Mouse (Mus musculus) thymus, adult 2 months (tissue): ENCODE results near the gene Calm3. TPM values are rescaled to one million over a fixed set of nuclear protein-coding genes. Genes with fewer than 3 reads are reported as not detected.

Experiments used
- DNase-seq: peaks from one replicate; pipeline ENCODE4 v3.0.0; 2021
- H3K27ac ChIP-seq: fragments of 200-500 bp; 2 replicates; pipeline ENCODE4 v1.5.1; 2012; ENCODE audit warnings: low read length, control low read depth; ENCODE audit not compliant: control insufficient read depth, insufficient read depth
- H3K27me3 ChIP-seq: fragments of 200-500 bp; 2 replicates; pipeline ENCODE4 v1.6.1; 2012; ENCODE audit warnings: mild to moderate bottlenecking, low read length, moderate library complexity, mixed read lengths; ENCODE audit not compliant: control insufficient read depth, insufficient read depth
- H3K36me3 ChIP-seq: fragments of 200-500 bp; 2 replicates; pipeline ENCODE4 v1.6.1; 2012; ENCODE audit warnings: mild to moderate bottlenecking, low read length, moderate library complexity; ENCODE audit not compliant: control insufficient read depth, insufficient read depth
- H3K4me1 ChIP-seq: fragments of 200-500 bp; replicated peaks from 2 replicates; pipeline ENCODE4 v1.6.1; 2012; ENCODE audit warnings: low read length; ENCODE audit not compliant: control insufficient read depth, insufficient read depth
- H3K4me3 ChIP-seq: fragments of 200-500 bp; 2 replicates; pipeline ENCODE4 v1.5.1; 2012; ENCODE audit warnings: mild to moderate bottlenecking, low read length, control low read depth, moderate library complexity; ENCODE audit not compliant: control insufficient read depth, insufficient read depth
- CTCF ChIP-seq: fragments of 200-500 bp; IDR thresholded peaks from 2 replicates; pipeline ENCODE4 v1.5.1; 2012; ENCODE audit warnings: mild to moderate bottlenecking, control low read depth, low read length, moderate library complexity, borderline replicate concordance; ENCODE audit not compliant: control insufficient read depth, poor library complexity, insufficient read depth; ENCODE audit errors: extremely low read depth
- POLR2A ChIP-seq: fragments of 200-500 bp; IDR thresholded peaks from 2 replicates; pipeline ENCODE4 v1.6.1; 2012; ENCODE audit warnings: mild to moderate bottlenecking, low read length, control low read depth, moderate library complexity; ENCODE audit not compliant: control insufficient read depth, poor library complexity, insufficient read depth; ENCODE audit errors: extremely low read depth
- WGBS: fragments of 180-500 bp; shearing (Covaris S2); methylation state at CpG from one replicate; pipeline ENCODE4 v1.1.7; 2018; 5-methylcytosine and 5-hydroxymethylcytosine counted together
- polyA plus RNA-seq: library from polyadenylated mRNA; depleted of rRNA; stranded (reverse); fragments of >200 nt; gene quantifications from 2 replicates; pipeline ENCODE4 v1.2.3, GENCODE M21; 2012

The Calm3 gene
- polyA plus RNA-seq, 1 experiment = 398 TPM

- Histone ChIP-seq H3K4me1 (peaks cover 18% of the 10 kb centered on the region), H3K27ac (no peak overlapping the region), H3K36me3 (peaks cover 31% of the 10 kb centered on the region), H3K4me3 (no peak overlapping the region), H3K27me3 (no peaks in the 10 kb centered on the region)
- no peak for TF ChIP-seq CTCF
- no peak for TF ChIP-seq POLR2A
- 75% methylated on average over 13 of the region's 13 CpGs for WGBS
- no peak for DNase-seq
Measured at GRCm38 (mm10) chr7:16919395-16920149, 4.3 kb downstream of the Calm3 start.

GRCm38 (mm10) chr7:16918670-16919069 is 5.2 kb downstream of the Calm3 start:
- Histone ChIP-seq H3K27me3 (no peaks in the 10 kb centered on the region), H3K4me3 (no peak overlapping the region), H3K36me3 (peaks cover 31% of the 10 kb centered on the region), H3K27ac (no peak overlapping the region), H3K4me1 (peaks cover 16% of the 10 kb centered on the region)
- no peak for DNase-seq
- WGBS = 93% methylated on average over 3 of the region's 3 CpGs
- no peak for TF ChIP-seq POLR2A
- no peak for TF ChIP-seq CTCF

GRCm38 (mm10) chr7:16918014-16918413 is 5.9 kb downstream of the Calm3 start:
- H3K36me3 ChIP-seq = peaks cover 31% of the 10 kb centered on the region
- H3K27me3 ChIP-seq = no peaks in the 10 kb centered on the region
- no peak overlapping the region for H3K4me3 ChIP-seq
- H3K4me1 ChIP-seq = peaks cover 15% of the 10 kb centered on the region
- no peak overlapping the region for H3K27ac ChIP-seq
- TF ChIP-seq CTCF = no peak
- 94% methylated on average over 9 of the region's 9 CpGs for WGBS
- no peak for DNase-seq

GRCm38 (mm10) chr7:16917447-16917846 is 6.5 kb downstream of the Calm3 start:
- WGBS = 94% methylated on average over 11 of the region's 11 CpGs
- Histone ChIP-seq H3K4me3 (no peak overlapping the region), H3K27me3 (no peaks in the 10 kb centered on the region), H3K27ac (no peak overlapping the region), H3K36me3 (peaks cover 31% of the 10 kb centered on the region), H3K4me1 (peaks cover 9% of the 10 kb centered on the region)
- no peak for TF ChIP-seq POLR2A
- TF ChIP-seq CTCF = no peak
- DNase-seq = no peak

DNA sequence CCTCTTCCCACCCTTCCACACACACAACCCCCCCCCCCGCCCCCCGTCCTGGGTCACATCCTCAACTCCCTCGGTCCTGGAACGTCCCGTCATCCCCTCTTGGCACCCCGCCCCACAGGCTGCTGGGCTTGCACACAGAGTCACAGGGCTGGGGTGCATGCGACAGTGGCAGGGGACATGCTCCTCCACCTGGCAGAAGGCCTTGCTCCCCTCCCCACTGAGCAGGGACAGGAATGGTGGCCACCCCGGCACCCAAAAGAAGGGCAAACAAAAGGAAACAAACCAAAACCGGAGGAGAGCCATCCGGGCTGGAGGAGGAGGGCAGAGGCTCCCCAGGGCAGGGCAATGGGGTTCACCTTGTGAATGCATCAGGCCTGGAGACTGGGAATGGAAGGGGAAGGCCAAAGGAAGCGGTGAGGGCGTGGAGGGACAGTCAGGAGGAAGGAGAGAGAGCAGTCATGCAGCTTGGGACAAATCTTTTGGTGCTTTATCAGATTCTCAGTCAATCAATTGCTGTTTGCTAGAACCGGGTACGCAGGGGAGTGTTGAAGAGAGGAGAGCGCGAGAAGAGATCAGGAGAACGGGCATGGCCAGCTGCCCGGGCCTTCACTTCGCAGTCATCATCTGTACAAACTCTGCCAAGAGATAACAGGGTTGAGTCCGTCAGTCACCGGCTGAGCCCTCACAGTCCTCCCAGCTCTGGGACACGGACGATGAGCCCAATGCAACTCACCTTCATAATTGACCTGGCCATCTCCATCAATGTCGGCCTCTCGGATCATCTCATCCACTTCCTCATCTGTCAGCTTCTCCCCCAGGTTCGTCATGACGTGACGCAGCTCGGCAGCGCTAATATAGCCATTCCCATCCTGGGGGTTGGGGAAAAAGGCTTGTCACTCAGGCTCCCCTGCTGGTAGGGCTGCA is 7.3 kb downstream of the Calm3 start:
- H3K4me1 ChIP-seq = peaks cover under 1% of the 10 kb centered on the region
- 94% methylated on average over 30 of the region's 30 CpGs for WGBS
- H3K27ac ChIP-seq = no peak overlapping the region
- TF ChIP-seq POLR2A (no peak), CTCF (no peak)
- no peak overlapping the region for H3K4me3 ChIP-seq
- H3K36me3 ChIP-seq = peaks cover 31% of the 10 kb centered on the region
- no peak for DNase-seq
- no peaks in the 10 kb centered on the region for H3K27me3 ChIP-seq

GRCm38 (mm10) chr7:16915461-16916340 is 8.2 kb downstream of the Calm3 start:
- no peak for DNase-seq
- TF ChIP-seq CTCF (no peak), POLR2A (no peak)
- Histone ChIP-seq H3K27me3 (no peaks in the 10 kb centered on the region), H3K36me3 (peaks cover 31% of the 10 kb centered on the region), H3K4me1 (no peaks in the 10 kb centered on the region; the same call in 1 of the 2 replicates), H3K27ac (no peak overlapping the region), H3K4me3 (no peak overlapping the region)
- 97% methylated on average over 32 of the region's 32 CpGs for WGBS
